Mouse (Mus musculus) embryo, embryonic 10.5 days (tissue): ENCODE measurements around the gene Mettl7a1.
"Not testable (repeated sequence)": the region's sequence is repeated elsewhere in the genome, so short reads cannot be mapped to it uniquely, and the experiment has no call there.

Experiments
- DNase-seq: peaks from one replicate; pipeline ENCODE4 v3.0.0-alpha.2; 2015; ENCODE audit warnings: low spot score

Gene Mettl7a1

GRCm38 (mm10) chr15:100341314-100341980 is 37.5 kb downstream of the Mettl7a1 start:
- DNase-seq = not testable (repeated sequence)

- no peak for DNase-seq
These were observed 41.5 kb downstream of the Mettl7a1 start for GRCm38 (mm10) chr15:100345484-100345883.

GRCm38 (mm10) chr15:100346761-100347160 is 42.8 kb downstream of the Mettl7a1 start:
- no peak for DNase-seq

- DNase-seq = no peak
These were observed 45.6 kb downstream of the Mettl7a1 start for GRCm38 (mm10) chr15:100349496-100349895.

- DNase-seq = no peak
These were observed 47.6 kb downstream of the Mettl7a1 start for GRCm38 (mm10) chr15:100351501-100352060.

GRCm38 (mm10) chr15:100352711-100353250 is 48.8 kb downstream of the Mettl7a1 start, which contains the start of the genes Methig1 and Mettl7a2:
Gene Methig1 (plus strand): TSS chr15:100353149.
Gene Mettl7a2 (plus strand): TSS chr15:100353200.
- no peak for DNase-seq

- not testable (repeated sequence) for DNase-seq
These were observed 49.5 kb downstream of the Mettl7a1 start for GRCm38 (mm10) chr15:100353399-100353798.

GRCm38 (mm10) chr15:100355876-100356275 is 51.9 kb downstream of the Mettl7a1 start:
- no peak for DNase-seq

GRCm38 (mm10) chr15:100364242-100364641 is 60.3 kb downstream of the Mettl7a1 start, which contains the start of gene Higd1c:
Gene Higd1c (plus strand): TSS chr15:100364542.
- DNase-seq = no peak

GRCm38 (mm10) chr15:100365967-100366366 is 62.0 kb downstream of the Mettl7a1 start:
- not testable (repeated sequence) for DNase-seq

- no peak for DNase-seq
These were observed 63.2 kb downstream of the Mettl7a1 start for GRCm38 (mm10) chr15:100367119-100367518.

- DNase-seq = peak; percentile 83
These were observed 71.1 kb downstream of the Mettl7a1 start for GRCm38 (mm10) chr15:100375066-100375465.

GRCm38 (mm10) chr15:100377847-100378505 is 74.0 kb downstream of the Mettl7a1 start:
- DNase-seq = not testable (repeated sequence)
